Mouse (Mus musculus): ENCODE measurements around the gene 1700057G04Rik. TPM values are rescaled to one million over a fixed set of nuclear protein-coding genes. Genes with fewer than 3 reads are reported as not detected.

1700057G04Rik gene
- polyA plus RNA-seq, 1 experiment from 2014 or later = not detected

- 72% methylated on average over 1 of the region's 1 CpGs for WGBS
- no peak overlapping the region for H3K4me2 ChIP-seq (ENCODE audit: low read length)
- H3K27me3 ChIP-seq (ENCODE audit: control insufficient read depth, insufficient read depth, low read depth, low read length) = no peaks in the 10 kb centered on the region
- no peaks in the 10 kb centered on the region; the same call in 1 of the 2 replicates for H3K9me3 ChIP-seq (replicated peaks; ENCODE audit: control insufficient read depth, low read length, poor library complexity, severe bottlenecking)
- H3K9ac ChIP-seq (ENCODE audit: low read depth, low read length) = no peak overlapping the region
- H3K4me1 ChIP-seq (ENCODE audit: control insufficient read depth, insufficient read depth, low read length) = no peaks in the 10 kb centered on the region
- no peak overlapping the region for H3K27ac ChIP-seq (ENCODE audit: low read length)
- H3K4me3 ChIP-seq (ENCODE audit: low read depth, low read length) = no peak overlapping the region
- no peak for ATAC-seq
- no peaks in the 10 kb centered on the region for H3K36me3 ChIP-seq (ENCODE audit: control insufficient read depth, insufficient read depth, low read length)
Measured at GRCm38 (mm10) chr9:92386871-92387270, 77.7 kb downstream of the 1700057G04Rik start.

GRCm38 (mm10) chr9:92387404-92387803 is 78.2 kb downstream of the 1700057G04Rik start:
- Histone ChIP-seq H3K4me1 (ENCODE audit: control insufficient read depth, insufficient read depth, low read length) (no peaks in the 10 kb centered on the region), H3K9ac (ENCODE audit: low read depth, low read length) (no peak overlapping the region), H3K4me3 (ENCODE audit: low read depth, low read length) (no peak overlapping the region), H3K36me3 (ENCODE audit: control insufficient read depth, insufficient read depth, low read length) (no peaks in the 10 kb centered on the region), H3K27ac (ENCODE audit: low read length) (no peak overlapping the region), H3K9me3 (replicated peaks; ENCODE audit: control insufficient read depth, low read length, poor library complexity, severe bottlenecking) (no peaks in the 10 kb centered on the region; the same call in 1 of the 2 replicates), H3K4me2 (ENCODE audit: low read length) (no peak overlapping the region), H3K27me3 (ENCODE audit: control insufficient read depth, insufficient read depth, low read depth, low read length) (no peaks in the 10 kb centered on the region)
- WGBS = 90% methylated on average over 1 of the region's 1 CpGs
- ATAC-seq = no peak

GRCm38 (mm10) chr9:92402628-92403027 is 93.5 kb downstream of the 1700057G04Rik start:
- ATAC-seq = no peak
- H3K4me3 ChIP-seq (ENCODE audit: low read depth, low read length) = no peak overlapping the region
- 88% methylated on average over 5 of the region's 5 CpGs for WGBS

More at GRCm38 (mm10) chr9:92402628-92403027, 93.5 kb downstream of the 1700057G04Rik start:
- no peak overlapping the region for H3K9ac ChIP-seq (ENCODE audit: low read depth, low read length)
- no peaks in the 10 kb centered on the region for H3K36me3 ChIP-seq (ENCODE audit: control insufficient read depth, insufficient read depth, low read length)
- H3K4me1 ChIP-seq (ENCODE audit: control insufficient read depth, insufficient read depth, low read length) = no peaks in the 10 kb centered on the region
- no peak overlapping the region for H3K4me2 ChIP-seq (ENCODE audit: low read length)
- no peaks in the 10 kb centered on the region for H3K9me3 ChIP-seq (replicated peaks; ENCODE audit: control insufficient read depth, low read length, poor library complexity, severe bottlenecking)
- H3K27me3 ChIP-seq (ENCODE audit: control insufficient read depth, insufficient read depth, low read depth, low read length) = no peaks in the 10 kb centered on the region
- H3K27ac ChIP-seq (ENCODE audit: low read length) = no peak overlapping the region

Small RNA genes lying within 50 kb of the gene (microRNA-seq; reads per million reads assigned to microRNA genes)
- not detected for gene Mir6386

Other genes with a start within 250 kb of the 1700057G04Rik start
- 0.24 and 0.45 TPM in 2 replicates for gene Plscr5, start 116.4 kb upstream of the 1700057G04Rik start, polyA plus RNA-seq (2015; fragmentation: Nextera tagmentation; extraction: Ambion mirVana)
- gene Plscr1, start 59.6 kb upstream of the 1700057G04Rik start, polyA plus RNA-seq (2015; fragmentation: Nextera tagmentation; extraction: Ambion mirVana) = 7.9 and 8.8 TPM in 2 replicates
- 0.58 and 1.1 TPM in 2 replicates for gene Plscr2, start 33.8 kb upstream of the 1700057G04Rik start, polyA plus RNA-seq (2015; fragmentation: Nextera tagmentation; extraction: Ambion mirVana)
- gene Plscr4, start 148.0 kb downstream of the 1700057G04Rik start, polyA plus RNA-seq (2015; fragmentation: Nextera tagmentation; extraction: Ambion mirVana) = 1.5 and 1.6 TPM in 2 replicates
- 12.1 and 12.8 TPM in 2 replicates for gene Plod2, start 232.8 kb downstream of the 1700057G04Rik start, polyA plus RNA-seq (2015; fragmentation: Nextera tagmentation; extraction: Ambion mirVana)

Data from midbrain, embryonic 16.5 days (tissue).